Comparison of ENCODE assay signal across 20 mouse cellular contexts in the genomic region with DNA sequence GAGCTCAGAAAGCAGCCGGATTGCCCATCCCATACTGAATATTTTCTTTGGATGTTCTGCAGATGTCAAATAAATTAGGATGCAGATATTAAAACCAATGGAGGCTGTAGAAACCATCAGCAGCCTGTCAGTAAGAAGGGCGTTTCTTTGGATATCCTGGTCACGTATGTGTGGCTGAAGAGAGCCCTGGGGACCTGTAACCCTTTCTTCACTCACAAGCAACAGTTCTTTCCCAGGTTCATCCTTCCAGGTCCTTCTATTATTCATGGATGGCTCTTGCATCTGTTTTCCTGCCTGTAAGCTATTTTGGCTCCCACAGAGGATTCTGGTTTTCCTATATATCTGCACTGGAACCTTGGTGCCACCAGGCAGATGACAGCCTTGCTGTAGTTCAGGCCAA.
DNase-seq lines count a peak whose midpoint lies in the region; ATAC-seq lines count a peak whose summit lies in the region.
"Had no signal": no experiment of that assay in that cellular context is flagged by ENCODE, and none has a peak within 500 bp of the region (broad histone marks: within the 10 kb centered on the region; RNA-seq: fewer than 3 reads in every experiment).

No protein-coding gene starts in this region.

- no peak overlapping the region for H3K9ac ChIP-seq in kidney, embryonic 15.5 days
- no peak overlapping the region for H3K9ac ChIP-seq in midbrain, embryonic 14.5 days (replicated peaks; ENCODE audit: low read length)
- H3K9ac ChIP-seq in midbrain, embryonic 13.5 days (replicated peaks) = no peak overlapping the region
- H3K9ac ChIP-seq: forebrain, embryonic 15.5 days; hindbrain, embryonic 15.5 days; midbrain, embryonic 15.5 days; neural tube, embryonic 15.5 days had no signal

- WGBS in kidney, embryonic 15.5 days = 28% methylated on average over 3 of the region's 3 CpGs
- 71% methylated on average over 3 of the region's 3 CpGs for WGBS in midbrain, embryonic 14.5 days
- 69% methylated on average over 3 of the region's 3 CpGs for WGBS in midbrain, embryonic 13.5 days

- no peaks in the 10 kb centered on the region for H3K9me3 ChIP-seq in kidney, embryonic 15.5 days (replicated peaks)
- H3K9me3 ChIP-seq in midbrain, embryonic 14.5 days (ENCODE audit: control insufficient read depth, low read length) = no peaks in the 10 kb centered on the region
- H3K9me3 ChIP-seq in midbrain, embryonic 13.5 days = no peaks in the 10 kb centered on the region
- H3K9me3 ChIP-seq: forebrain, embryonic 15.5 days; hindbrain, embryonic 15.5 days; midbrain, embryonic 15.5 days; neural tube, embryonic 15.5 days had no signal

- DNase-seq in kidney, adult 8-10 months = no peak
- DNase-seq in midbrain, embryonic 14.5 days = peak; percentile 3
- DNase-seq in mesoderm, embryonic 11.5 days (ENCODE audit: low read depth, low spot score) = peak; percentile 11
- no peak for DNase-seq in embryo, embryonic 9.5 days (ENCODE audit: extremely low spot score)
- DNase-seq: B cell, adult 2 months; cerebellum, adult 18-20 months; cerebellum, postnatal 36 days; heart, postnatal 36 days; kidney, adult 9 months; lung, adult 18-20 months; right cerebral cortex, postnatal 14 days; spleen, adult 18-20 months had no signal

- no peak overlapping the region for H3K4me3 ChIP-seq in kidney, embryonic 15.5 days (replicated peaks)
- no peak overlapping the region for H3K4me3 ChIP-seq in midbrain, embryonic 14.5 days (replicated peaks; ENCODE audit: low read depth, low read length)
- H3K4me3 ChIP-seq in midbrain, embryonic 13.5 days (replicated peaks) = no peak overlapping the region
- H3K4me3 ChIP-seq: forebrain, embryonic 15.5 days; hindbrain, embryonic 15.5 days; midbrain, embryonic 15.5 days; neural tube, embryonic 15.5 days had no signal

- H3K27ac ChIP-seq in kidney, embryonic 15.5 days = peak overlapping the region; percentile 73
- no peak overlapping the region for H3K27ac ChIP-seq in midbrain, embryonic 14.5 days (replicated peaks; ENCODE audit: low read depth, low read length)
- no peak overlapping the region for H3K27ac ChIP-seq in midbrain, embryonic 13.5 days
- H3K27ac ChIP-seq: forebrain, embryonic 15.5 days; hindbrain, embryonic 15.5 days; midbrain, embryonic 15.5 days; neural tube, embryonic 15.5 days had no signal

- no peaks in the 10 kb centered on the region for H3K36me3 ChIP-seq in kidney, embryonic 15.5 days
- no peaks in the 10 kb centered on the region for H3K36me3 ChIP-seq in midbrain, embryonic 14.5 days (ENCODE audit: control insufficient read depth, insufficient read depth, low read length)
- no peaks in the 10 kb centered on the region for H3K36me3 ChIP-seq in midbrain, embryonic 13.5 days
- H3K36me3 ChIP-seq: forebrain, embryonic 15.5 days; hindbrain, embryonic 15.5 days; midbrain, embryonic 15.5 days; neural tube, embryonic 15.5 days had no signal

- ATAC-seq in kidney, embryonic 15.5 days (replicated peaks; ENCODE audit: low FRiP score) = no peak
- no peak for ATAC-seq in midbrain, embryonic 14.5 days (ENCODE audit: low FRiP score, low TSS enrichment)
- ATAC-seq in midbrain, embryonic 13.5 days = no peak
- no peak for ATAC-seq in granulocyte monocyte progenitor cell, adult 5-6 weeks (replicated peaks; ENCODE audit: poor library complexity, severe bottlenecking)
- ATAC-seq: forebrain, embryonic 15.5 days; midbrain, embryonic 15.5 days had no signal

- H3K4me1 ChIP-seq in kidney, embryonic 15.5 days = peaks cover 15% of the 10 kb centered on the region; the same call in 1 of the 2 replicates
- no peaks in the 10 kb centered on the region for H3K4me1 ChIP-seq in midbrain, embryonic 14.5 days (ENCODE audit: control insufficient read depth, insufficient read depth, low read length)
- no peaks in the 10 kb centered on the region for H3K4me1 ChIP-seq in midbrain, embryonic 13.5 days (replicated peaks)
- H3K4me1 ChIP-seq: forebrain, embryonic 15.5 days; hindbrain, embryonic 15.5 days; midbrain, embryonic 15.5 days; neural tube, embryonic 15.5 days had no signal

- no peak overlapping the region for H3K4me2 ChIP-seq in kidney, embryonic 15.5 days
- H3K4me2 ChIP-seq in midbrain, embryonic 14.5 days (ENCODE audit: low read length) = no peak overlapping the region
- H3K4me2 ChIP-seq in midbrain, embryonic 13.5 days (replicated peaks) = no peak overlapping the region
- H3K4me2 ChIP-seq: forebrain, embryonic 15.5 days; hindbrain, embryonic 15.5 days; liver, embryonic 11.5 days; midbrain, embryonic 15.5 days; neural tube, embryonic 15.5 days had no signal

- H3K27me3 ChIP-seq in kidney, embryonic 15.5 days = no peaks in the 10 kb centered on the region
- no peaks in the 10 kb centered on the region for H3K27me3 ChIP-seq in midbrain, embryonic 14.5 days (ENCODE audit: control insufficient read depth, insufficient read depth, low read length)
- no peaks in the 10 kb centered on the region for H3K27me3 ChIP-seq in midbrain, embryonic 13.5 days
- H3K27me3 ChIP-seq: forebrain, embryonic 15.5 days; hindbrain, embryonic 15.5 days; midbrain, embryonic 15.5 days; neural tube, embryonic 15.5 days had no signal

Comparison
In these comparisons a context has a peak if more than half of its experiments do, and no peak if none do; other contexts are left out.
1. DNase-seq: peak in midbrain, embryonic 14.5 days (single experiment) and mesoderm, embryonic 11.5 days (single experiment); none in kidney, adult 8-10 months (0 of 2) and embryo, embryonic 9.5 days (single experiment).